Mouse (Mus musculus) left cerebral cortex, adult 9 months (tissue): ENCODE results near the gene Prcc.

Experiments
- DNase-seq, 2 experiments: peaks; one replicate each; pipeline ENCODE4 v3.0.0; 2022; ENCODE audit warnings: low spot score in 2 of 2

Gene Prcc

GRCm38 (mm10) chr3:87885281-87886003 is at the start of gene Prcc:
Prcc (minus strand) TSS chr3:87885608.
- peak; percentile 98 to 99 for DNase-seq

GRCm38 (mm10) chr3:87935201-87935600 is 49.8 kb upstream of the Prcc start:
- no peak for DNase-seq

- no peak for DNase-seq
Measured at GRCm38 (mm10) chr3:87934501-87934900, 49.1 kb upstream of the Prcc start.

GRCm38 (mm10) chr3:87934026-87934425 is 48.6 kb upstream of the Prcc start:
- no peak for DNase-seq

GRCm38 (mm10) chr3:87930078-87930795 is 44.8 kb upstream of the Prcc start, which contains the start of the genes Isg20l2 and Rrnad1:
Isg20l2 (plus strand) TSS chr3:87930314.
Rrnad1 (minus strand) TSS chr3:87930717.
- DNase-seq = peak; percentile 92 to 96

- no peak for DNase-seq
Measured at GRCm38 (mm10) chr3:87929341-87930077, 44.1 kb upstream of the Prcc start.

GRCm38 (mm10) chr3:87927452-87927851 is 42.0 kb upstream of the Prcc start:
- DNase-seq = no peak

- DNase-seq = no peak
Measured at GRCm38 (mm10) chr3:87924996-87925395, 39.6 kb upstream of the Prcc start.

- no peak for DNase-seq
Measured at GRCm38 (mm10) chr3:87920270-87920943, 35.0 kb upstream of the Prcc start.

- peak; percentile 89 to 93 for DNase-seq
Measured at GRCm38 (mm10) chr3:87919336-87920108, 34.1 kb upstream of the Prcc start, which contains the start of gene Mrpl24. Mrpl24 (plus strand) TSS chr3:87919506.

GRCm38 (mm10) chr3:87918551-87918950 is 33.1 kb upstream of the Prcc start:
- no peak for DNase-seq

- DNase-seq = no peak
Measured at GRCm38 (mm10) chr3:87916990-87917389, 31.6 kb upstream of the Prcc start.

GRCm38 (mm10) chr3:87913891-87914290 is 28.5 kb upstream of the Prcc start:
- no peak for DNase-seq

GRCm38 (mm10) chr3:87913491-87913890 is 28.1 kb upstream of the Prcc start:
- DNase-seq = no peak

- peak in 1 of 2 experiments; percentile 51 for DNase-seq
Measured at GRCm38 (mm10) chr3:87910573-87911141, 25.2 kb upstream of the Prcc start.

GRCm38 (mm10) chr3:87909874-87910273 is 24.5 kb upstream of the Prcc start:
- no peak for DNase-seq

GRCm38 (mm10) chr3:87909381-87909780 is 24.0 kb upstream of the Prcc start:
- no peak for DNase-seq

GRCm38 (mm10) chr3:87907906-87908305 is 22.5 kb upstream of the Prcc start:
- DNase-seq = no peak

- no peak for DNase-seq
Measured at GRCm38 (mm10) chr3:87906981-87907857, 21.8 kb upstream of the Prcc start.

GRCm38 (mm10) chr3:87906601-87906980 is 21.2 kb upstream of the Prcc start:
- DNase-seq = no peak
